Mouse (Mus musculus) left cerebral cortex, adult 2 months (tissue): Measurements from ENCODE around the gene Sox12. TPM values are rescaled to one million over a fixed set of nuclear protein-coding genes. Genes with fewer than 3 reads are reported as not detected.

Experiments
- DNase-seq, 2 experiments: peaks; one replicate each; pipeline ENCODE4 v3.0.0; 2021 to 2022; ENCODE audit warnings: low spot score in 2 of 2, mixed read lengths in 1 of 2; ENCODE audit errors: extremely low spot score in 1 of 2
- H3K27ac ChIP-seq: fragments of 200-600 bp; 2 replicates; pipeline ENCODE4 v1.8.1; 2022
- H3K4me3 ChIP-seq: fragments of 200-600 bp; 2 replicates; pipeline ENCODE4 v1.8.1; 2022
- CTCF ChIP-seq: fragments of 200-600 bp; IDR thresholded peaks from 2 replicates; pipeline ENCODE4 v1.8.1; 2022; ENCODE audit warnings: antibody characterized with exemption, mild to moderate bottlenecking, moderate library complexity
- intact Hi-C: fragments of 180-260 bp; cut with DNase I; formaldehyde crosslinking; loops from one replicate; pipeline ENCODE4 v1.15.1; 2025
- total RNA-seq, 2 experiments: library from RNA; stranded (reverse); gene quantifications; 2 replicates each; pipeline ENCODE4 v1.2.3; 2021

The Sox12 gene
- total RNA-seq, 2 experiments from 2014 or later, result 12.8 to 15.7 TPM

DNA sequence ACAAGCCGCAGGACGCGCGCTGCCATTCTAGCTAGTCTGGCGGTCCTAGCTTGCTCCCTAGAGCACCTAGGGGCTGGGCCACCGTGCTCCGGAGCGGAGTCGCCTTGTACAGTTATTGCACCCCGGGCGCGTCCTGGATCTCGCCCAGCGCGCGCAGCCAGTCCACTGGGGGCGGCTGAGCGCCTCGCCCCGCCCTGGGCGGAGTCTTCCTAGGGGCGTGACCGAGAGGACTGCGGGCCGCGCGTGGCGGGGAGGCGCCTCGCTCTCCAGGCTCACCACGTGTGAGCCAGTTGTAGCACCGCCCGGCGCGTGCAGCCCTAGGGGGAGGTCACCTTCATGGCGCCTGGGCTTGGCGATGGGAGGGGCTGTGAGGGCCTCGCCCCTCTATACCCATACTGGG lies 828 bp upstream of the Sox12 start:
- DNase-seq, result peak; percentile 87 to 91
- intact Hi-C loops, result loop anchor here (5.0 kb wide), 1 partner anchor 274 kb away; no protein-coding TSS in a partner anchor
- peak overlapping the region; percentile 79 for H3K27ac ChIP-seq
- no peak; the same call in 1 of the 2 replicates for TF ChIP-seq CTCF
- H3K4me3 ChIP-seq, result peak overlapping the region; percentile 92

DNA sequence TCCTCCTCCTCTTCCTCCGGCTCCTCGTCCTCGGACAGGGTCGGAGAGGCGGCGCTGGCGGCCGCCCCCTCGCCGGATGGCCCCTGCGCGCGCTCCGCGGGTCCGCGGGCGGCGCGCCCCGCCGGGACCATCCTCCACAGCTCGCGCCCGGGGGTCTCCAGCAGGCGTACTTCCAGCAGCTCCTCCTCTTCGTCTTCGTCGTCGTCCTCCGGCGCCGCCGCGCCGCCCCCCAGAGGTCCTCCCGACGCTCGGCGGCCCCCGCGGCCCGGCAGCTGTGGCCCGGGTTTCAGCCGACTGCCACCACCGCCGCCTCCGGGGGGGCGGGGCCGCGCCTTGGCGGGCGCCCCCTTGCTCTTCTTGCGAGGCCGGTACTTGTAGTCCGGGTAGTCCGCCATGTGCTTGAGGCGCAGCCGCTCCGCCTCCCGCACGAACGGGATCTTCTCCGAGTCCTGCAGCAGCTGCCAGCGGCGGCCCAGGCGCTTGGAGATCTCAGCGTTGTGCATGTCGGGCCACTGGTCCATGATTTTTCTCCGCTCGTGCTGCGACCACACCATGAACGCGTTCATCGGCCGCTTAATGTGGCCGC lies 766 bp downstream of the Sox12 start:
- peak; percentile 3 for TF ChIP-seq CTCF
- Histone ChIP-seq H3K27ac (peak overlapping the region; percentile 98), H3K4me3 (peak overlapping the region; percentile 92)
- intact Hi-C loops, result loop anchor here (1.0 to 5.0 kb wide), 3 partner anchors 14 to 275 kb away; no protein-coding TSS in a partner anchor
- DNase-seq, result peak; percentile 83 to 88

DNA sequence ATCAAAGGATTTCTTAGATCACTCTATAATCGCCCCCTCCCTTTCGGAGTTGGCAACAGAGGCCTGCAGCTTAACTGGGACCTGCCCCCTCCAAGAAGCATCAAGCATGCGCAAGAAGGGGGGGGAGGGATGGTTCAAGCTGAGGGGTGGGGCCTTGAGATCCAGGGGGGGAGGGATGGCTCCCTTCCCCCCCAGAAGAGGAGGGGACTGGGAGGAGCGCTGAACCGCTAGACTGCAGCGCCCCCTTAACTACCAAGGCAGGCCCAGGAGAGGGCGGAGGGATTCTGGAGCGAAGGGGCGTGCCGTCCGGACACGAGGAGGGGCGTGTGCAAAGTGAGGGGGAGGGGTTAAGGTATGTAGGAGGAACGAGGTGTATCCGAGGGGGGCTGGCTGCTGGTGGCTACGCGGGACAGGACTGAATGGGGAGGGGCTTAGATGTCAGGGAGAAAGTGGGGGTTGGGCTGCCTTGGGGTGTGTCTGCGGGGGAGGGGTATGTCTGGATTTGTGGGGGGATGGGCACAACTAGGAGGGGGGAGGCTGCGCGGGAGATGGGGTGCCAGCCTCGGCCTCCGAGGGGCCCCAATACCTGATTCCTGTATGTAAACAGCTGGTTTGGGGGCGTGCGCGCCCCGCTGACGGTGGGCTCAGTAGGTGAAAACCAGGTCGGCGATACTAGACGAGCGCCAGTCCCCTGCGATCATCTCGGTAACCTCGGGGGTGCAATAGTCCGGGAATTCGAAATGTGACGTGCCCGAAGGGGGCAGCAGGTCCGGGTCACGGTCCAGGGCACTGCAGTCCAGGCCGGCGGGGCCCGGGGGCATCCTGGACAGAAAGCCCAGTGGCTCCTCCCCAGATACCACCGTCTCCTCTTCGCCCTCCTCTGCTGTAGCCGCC lies 1.5 kb downstream of the Sox12 start:
- peak; percentile 83 to 88 for DNase-seq
- TF ChIP-seq CTCF, result peak; percentile 40
- intact Hi-C loops, result loop anchor here (1.0 to 5.0 kb wide), 3 partner anchors 14 to 276 kb away; no protein-coding TSS in a partner anchor
- Histone ChIP-seq H3K4me3 (peak overlapping the region; percentile 92), H3K27ac (peak overlapping the region; percentile 98)

DNA sequence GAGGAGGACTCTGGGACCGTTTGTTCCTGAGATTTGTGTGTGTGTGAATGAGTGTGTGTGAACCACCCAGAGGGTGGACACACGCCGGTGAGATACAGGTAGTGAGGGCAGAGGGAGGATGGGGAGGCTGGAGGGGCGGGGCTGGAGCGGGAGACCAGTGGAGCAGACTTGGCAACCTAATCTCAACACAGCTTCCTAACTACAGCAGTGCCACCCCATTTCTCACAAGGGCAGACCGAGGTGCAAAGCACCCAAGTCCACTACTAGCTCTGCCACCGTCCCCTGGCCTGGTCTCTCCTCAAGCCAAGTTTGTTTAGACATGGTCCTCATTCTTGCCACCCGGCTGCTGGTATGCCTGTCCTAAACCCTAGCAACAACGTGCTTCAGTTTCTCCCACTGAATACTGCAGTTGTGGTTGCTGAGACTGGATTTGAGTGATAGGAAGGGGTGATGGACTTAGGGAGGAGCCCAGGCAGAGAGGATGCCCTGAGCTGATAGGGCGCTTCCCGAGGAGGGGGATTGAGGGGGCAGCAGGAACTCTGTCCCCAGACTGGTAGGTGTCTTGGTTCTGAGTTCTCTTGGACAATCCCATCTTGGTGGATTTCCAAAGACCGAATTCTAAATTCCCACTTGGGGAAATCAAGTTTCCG lies 2.5 kb downstream of the Sox12 start:
- Histone ChIP-seq H3K27ac (peak overlapping the region; percentile 70), H3K4me3 (peak overlapping the region; percentile 92)
- peak in 1 of 2 experiments; percentile 26 for DNase-seq
- TF ChIP-seq CTCF, result no peak
- intact Hi-C loops, result loop anchor here (5.0 kb wide), 1 partner anchor 277 kb away; no protein-coding TSS in a partner anchor

DNA sequence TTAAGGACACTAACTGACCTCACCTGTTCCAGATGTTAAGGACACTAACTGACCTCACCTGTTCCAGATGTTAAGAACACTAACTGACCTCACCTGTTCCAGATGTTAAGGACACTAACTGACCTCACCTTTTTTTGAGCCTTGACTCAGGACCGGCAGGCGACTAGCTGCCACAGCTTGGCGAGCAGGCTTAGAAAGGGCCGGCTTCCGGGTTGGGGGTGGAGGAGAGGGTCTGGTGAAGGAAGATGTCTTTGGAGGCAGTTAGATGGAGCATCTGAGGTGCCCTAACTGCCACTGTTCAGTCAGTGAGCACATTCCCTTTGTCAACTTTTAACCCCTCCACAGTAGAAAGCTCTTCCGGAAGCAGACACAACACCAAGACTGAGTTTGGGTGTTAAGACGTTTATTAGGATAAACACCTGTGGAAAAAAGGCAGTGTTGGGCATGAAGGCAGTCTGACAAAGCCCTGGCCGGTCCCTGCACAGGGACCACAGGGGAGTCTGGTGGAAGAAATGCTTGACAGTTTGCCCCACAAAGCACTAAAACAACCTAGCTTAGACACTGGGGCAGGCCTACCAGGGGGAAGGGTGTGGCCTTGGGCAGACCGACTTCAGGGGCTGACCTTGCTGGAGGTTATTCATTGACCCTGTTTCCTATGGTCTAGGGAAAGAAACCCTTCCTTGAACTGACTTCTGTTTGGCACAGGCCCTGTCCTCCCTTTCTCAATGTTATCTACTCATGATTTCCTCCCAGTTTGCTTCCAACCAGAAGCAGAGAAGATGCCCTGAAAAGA lies 4.4 kb downstream of the Sox12 start:
- intact Hi-C loops, result loop anchor here (5.0 kb wide), 1 partner anchor 154 kb away; no protein-coding TSS in a partner anchor

DNA sequence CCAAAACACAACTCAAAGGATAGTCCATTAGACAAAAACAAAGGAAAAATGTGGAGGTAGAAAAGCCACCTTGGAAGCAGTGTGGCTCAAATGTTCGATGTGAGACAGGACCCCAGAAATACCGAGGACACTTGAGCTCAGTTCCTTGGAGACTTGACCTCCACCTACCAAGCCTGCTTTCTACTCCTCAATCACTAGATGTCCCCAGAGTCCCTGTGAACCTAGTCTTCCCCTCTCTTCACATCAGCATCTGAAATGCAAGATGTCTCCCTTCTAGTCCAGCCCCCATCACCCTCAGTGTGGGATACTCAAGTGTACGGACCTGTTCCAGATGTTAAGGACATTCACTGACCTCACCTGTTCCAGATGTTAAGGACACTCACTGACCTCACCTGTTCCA lies 5.1 kb downstream of the Sox12 start:
- Histone ChIP-seq H3K4me3 (no peak overlapping the region), H3K27ac (no peak overlapping the region)
- peak in 1 of 2 experiments; percentile 21 for DNase-seq
- peak; percentile 78 for TF ChIP-seq CTCF
- intact Hi-C loops, result loop anchor here (1.0 to 5.0 kb wide), 2 partner anchors 45 to 155 kb away; no protein-coding TSS in a partner anchor

More for the DNA sequence above, 4.4 kb downstream of the Sox12 start:
- Histone ChIP-seq H3K4me3 (no peak overlapping the region), H3K27ac (no peak overlapping the region)
- no peak for TF ChIP-seq CTCF
- DNase-seq, result no peak

DNA sequence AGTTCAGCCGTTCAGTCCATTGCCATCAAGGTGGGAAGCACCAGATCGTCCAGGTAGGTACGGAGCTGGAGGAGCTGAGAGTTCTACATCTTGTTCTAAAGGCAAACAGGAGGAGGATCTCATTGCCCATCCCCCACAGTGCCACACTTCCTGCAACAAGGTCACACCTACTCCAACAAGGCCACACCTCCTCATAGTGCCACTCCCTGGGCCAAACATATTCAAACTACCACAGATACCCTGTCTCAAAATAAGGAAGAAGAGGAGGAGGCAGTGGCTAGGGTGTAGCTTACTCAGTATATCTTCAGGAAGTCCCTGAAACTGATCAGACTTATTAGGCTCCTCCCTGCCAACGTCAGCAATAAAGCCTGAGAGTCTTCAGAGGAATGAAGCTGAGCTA lies 13.7 kb downstream of the Sox12 start:
- no peak overlapping the region for H3K27ac ChIP-seq
- no peak for TF ChIP-seq CTCF
- DNase-seq, result no peak
- intact Hi-C loops, result no loop called here
- H3K4me3 ChIP-seq, result no peak overlapping the region

DNA sequence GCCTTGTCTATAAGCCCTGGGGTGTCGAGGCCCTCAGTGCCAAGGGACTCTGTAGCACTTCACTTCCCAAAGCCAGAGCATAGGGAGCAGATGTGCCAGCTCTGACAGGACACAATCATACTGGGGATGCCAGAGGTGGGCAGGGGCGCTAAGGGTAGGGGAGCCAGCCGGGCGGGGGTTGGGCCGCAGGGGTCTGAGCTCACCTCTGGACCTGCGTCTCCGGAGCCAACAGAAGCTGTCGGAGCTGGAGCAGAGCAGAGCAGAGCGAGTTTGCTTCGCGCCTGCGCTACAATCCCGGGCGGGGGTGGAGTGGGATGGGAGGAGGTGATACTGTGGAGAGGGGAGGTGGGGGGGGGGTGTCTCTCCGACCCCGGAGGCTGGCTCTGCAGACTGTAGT lies 21.5 kb downstream of the Sox12 start, which contains the start of gene Nrsn2:
TSS of gene Nrsn2 (minus strand) at position 294 of the 397 bp plus-strand sequence.
- DNase-seq, result peak; percentile 50 to 70
- no peak for TF ChIP-seq CTCF
- Histone ChIP-seq H3K27ac (peak within 1 kb of the TSS; percentile 13; the same call in 1 of the 2 replicates), H3K4me3 (peak within 1 kb of the TSS; percentile 42)
- intact Hi-C loops, result no loop called here

DNA sequence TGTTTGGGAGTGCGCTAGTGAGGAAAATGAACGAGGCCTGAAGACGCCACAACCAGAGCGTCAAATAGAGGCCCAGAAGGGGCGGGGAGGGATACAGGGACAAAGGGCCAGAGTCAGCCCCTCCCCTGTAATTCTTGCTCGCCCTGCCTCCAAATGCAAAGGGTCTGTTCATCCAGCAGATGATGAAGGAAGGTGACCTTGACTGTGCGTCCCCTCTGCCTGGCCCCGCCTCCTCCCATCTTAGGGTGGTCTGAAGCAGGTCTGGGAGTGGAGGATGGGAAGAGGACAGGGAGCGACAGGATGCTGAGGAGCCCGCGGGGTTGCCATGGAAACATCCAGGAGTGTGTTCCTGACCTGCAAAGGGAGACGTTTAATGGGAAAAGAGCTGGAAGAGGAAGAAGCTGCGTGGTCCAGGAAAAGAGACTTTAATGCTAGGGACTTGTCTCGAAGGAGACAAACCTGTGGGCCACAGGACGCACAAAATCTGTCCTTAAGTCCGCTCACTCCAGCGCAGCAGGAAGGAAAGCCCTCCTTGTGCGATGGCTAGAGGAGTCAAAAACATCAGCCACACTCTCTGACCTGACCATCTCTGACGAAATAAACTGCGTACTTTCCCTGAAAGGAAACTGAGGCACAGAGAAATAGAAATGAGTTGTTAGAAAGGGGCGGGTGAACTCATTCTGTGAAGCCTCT lies 22.1 kb downstream of the Sox12 start:
- TF ChIP-seq CTCF, result no peak
- DNase-seq, result peak; percentile 43 to 73
- intact Hi-C loops, result no loop called here
- H3K4me3 ChIP-seq, result peak overlapping the region; percentile 42
- peak overlapping the region; percentile 3; the same call in 1 of the 2 replicates for H3K27ac ChIP-seq

DNA sequence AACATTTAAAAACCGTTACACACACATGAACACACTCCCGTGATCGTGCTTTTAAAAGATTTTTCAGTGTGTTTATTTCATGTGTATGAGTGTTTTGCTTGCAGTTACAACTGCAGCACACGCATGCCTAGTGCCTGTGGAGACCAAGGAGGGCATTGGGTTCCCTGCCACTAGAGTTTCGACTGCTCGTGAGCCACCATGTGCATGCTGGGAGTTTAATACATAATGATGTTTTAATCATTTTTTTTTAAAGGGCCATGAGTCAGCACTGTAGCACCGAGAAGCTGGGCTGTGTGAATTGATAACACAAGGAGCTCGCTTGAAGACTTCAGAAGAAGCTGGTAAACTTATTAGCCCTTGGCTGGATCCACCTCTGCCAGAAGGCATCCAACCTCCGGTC lies 24.3 kb downstream of the Sox12 start:
- DNase-seq, result no peak
- intact Hi-C loops, result no loop called here
- TF ChIP-seq CTCF, result no peak
- Histone ChIP-seq H3K4me3 (no peak overlapping the region), H3K27ac (no peak overlapping the region)
